Mouse (Mus musculus) hindlimb bud, embryonic 11.5 days (tissue): ENCODE results near the gene Nlgn1.

ENCODE experiments used
- DNase-seq: peaks from one replicate; pipeline ENCODE4 v3.0.0-alpha.2; 2012; ENCODE audit warnings: low read depth, low spot score; ENCODE audit errors: extremely low spot score

Gene Nlgn1

DNA sequence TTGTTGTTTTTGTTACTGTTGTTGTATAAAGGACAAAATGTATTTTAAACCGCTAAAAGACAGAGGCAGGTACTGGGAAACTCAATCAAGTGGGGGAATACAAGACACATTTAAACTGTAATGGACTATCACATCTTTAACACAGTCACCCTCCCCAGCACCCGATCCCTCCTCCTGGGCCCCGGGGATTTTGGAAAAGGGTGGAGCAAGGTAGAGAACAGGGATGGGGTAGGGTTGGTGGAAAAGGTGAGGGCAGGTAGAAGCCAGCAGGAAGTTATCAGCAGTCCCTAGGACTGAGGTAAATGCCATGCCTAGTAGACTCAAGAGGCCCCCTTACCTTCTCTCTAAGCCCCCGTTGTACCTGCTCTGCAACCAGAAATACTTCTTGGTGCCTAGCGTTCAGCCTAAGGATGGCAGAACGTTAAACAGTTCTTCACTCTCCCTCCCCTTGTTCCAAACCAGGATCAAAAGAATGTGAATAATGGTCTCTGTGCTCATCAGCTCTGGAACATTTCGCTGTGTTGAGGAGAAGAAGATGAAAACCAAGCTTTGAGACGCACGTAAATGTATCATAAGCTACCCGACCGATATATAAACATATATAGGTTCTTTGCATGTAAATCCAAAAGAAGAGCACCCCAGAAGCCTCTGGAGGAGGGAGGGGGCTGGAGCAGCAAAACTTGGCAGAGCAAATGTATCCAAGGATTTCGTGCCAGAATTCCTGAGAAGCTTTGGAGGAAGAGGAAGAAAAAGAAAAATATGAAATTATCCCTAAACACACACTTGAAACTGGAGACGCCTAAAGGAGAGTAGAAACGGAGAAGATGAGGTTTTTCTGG, at the start of gene Nlgn1:
Gene Nlgn1 (minus strand): TSS at position 61 of the 839 bp plus-strand sequence.
- DNase-seq, result no peak

DNA sequence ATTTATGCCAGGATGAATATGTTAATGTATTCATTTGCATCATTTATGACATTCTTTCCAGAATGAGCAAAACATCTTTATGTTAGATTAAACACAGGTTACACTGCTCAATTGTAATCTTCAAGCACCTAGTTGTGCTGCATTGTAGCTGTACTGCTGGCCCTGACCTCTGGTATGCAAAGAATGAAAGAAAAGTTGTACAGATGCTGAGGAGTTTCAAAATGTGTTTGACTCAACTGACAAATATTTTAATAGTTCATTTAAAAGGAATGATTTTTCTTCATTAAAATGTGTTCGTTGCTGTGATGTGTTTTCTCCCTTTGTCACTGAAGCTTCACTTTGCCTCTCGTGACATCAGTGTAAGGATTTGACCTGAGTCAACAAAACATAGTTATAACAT, 46.0 kb upstream of the Nlgn1 start:
- no peak for DNase-seq

DNA sequence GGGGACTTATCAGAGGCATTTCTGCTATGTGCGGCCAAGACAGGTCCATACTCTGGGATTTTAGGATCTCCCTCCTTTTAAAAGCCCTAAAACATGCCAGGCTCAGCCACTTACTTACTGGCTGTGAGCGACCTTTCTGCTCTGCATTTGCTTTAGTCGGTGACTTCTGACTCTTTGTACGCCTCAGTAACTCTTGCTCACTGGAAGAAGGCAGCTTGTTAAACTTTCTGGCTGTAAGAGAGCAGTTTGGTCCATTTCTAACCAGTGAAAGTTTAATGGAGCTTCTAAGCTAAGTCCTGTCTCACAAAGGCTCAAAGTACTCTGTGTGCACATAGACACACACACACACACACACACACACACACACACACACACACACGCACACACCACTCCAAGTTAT, 22.8 kb upstream of the Nlgn1 start:
- DNase-seq, result no peak

DNA sequence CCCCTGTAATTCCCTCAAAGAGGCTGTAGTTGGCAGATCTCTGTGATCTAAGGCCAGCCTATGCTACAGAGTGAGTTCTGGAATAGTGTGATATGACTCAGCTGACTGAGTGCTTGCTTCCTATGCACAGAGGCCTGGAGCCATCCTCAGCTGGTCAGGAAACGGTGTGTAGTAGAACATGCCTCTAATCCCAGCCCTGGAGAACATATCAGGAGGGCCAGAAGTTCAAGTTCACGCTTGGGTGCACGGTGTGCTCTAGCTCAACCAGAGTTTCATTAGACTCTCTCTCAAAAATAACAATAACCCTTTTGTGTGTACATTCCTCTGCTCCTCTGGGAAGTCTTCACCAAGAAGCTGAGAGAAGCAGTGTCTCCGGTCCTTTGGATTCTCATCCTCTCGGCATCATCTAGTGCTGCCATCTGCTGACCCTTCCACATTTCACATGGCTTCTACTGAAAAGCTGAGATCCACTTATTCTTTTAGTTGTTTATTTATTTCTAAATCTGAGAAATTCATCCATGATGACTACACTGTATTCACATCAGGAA, 22.3 kb upstream of the Nlgn1 start:
- DNase-seq, result no peak

DNA sequence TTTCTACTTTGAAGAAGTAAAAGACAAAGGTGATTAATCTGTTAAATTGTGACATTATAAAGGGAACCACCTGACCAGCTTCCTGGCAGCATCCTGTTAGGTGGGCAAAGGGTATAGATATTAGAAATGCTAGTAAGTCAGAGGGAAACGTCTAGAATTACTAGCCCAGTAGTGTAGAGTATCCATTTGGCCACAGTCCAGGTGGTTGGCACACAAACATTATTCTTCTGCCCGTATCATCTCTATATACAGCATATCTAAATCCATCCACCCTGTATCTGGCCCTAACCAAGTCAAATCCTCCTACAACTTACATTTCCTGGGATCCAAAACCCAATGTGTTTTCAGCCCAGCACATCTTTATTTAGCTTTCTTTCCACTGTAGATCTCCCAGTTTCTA, 5.2 kb upstream of the Nlgn1 start:
- DNase-seq, result no peak

DNA sequence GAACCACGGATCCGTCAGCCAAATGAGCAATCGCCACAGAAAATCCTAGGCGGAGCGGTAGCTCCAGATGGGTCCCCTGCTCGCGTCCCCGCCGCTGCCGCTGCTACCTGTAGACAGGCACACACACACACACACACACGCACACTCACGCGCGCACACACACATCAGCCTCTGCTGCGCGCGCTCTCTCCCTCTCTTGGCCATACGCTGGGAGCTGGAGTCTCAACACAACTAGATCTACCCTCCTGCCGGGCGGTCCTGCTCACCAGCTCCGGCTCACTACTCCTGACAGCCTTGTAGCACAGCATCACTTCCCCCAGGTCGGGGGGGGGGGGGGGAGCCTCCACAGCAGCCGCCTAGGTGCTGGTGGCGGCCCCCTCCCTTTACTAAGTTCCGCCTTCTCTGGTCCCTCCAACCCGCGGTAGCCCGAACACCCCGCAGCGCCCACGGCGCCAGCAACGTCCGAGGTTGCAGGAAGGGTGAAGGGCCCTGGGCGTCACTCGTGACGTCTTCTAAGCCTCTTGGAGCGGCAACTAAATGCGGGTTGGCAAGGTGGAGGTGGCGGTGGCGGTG, 1.1 kb upstream of the Nlgn1 start:
- no peak for DNase-seq

DNA sequence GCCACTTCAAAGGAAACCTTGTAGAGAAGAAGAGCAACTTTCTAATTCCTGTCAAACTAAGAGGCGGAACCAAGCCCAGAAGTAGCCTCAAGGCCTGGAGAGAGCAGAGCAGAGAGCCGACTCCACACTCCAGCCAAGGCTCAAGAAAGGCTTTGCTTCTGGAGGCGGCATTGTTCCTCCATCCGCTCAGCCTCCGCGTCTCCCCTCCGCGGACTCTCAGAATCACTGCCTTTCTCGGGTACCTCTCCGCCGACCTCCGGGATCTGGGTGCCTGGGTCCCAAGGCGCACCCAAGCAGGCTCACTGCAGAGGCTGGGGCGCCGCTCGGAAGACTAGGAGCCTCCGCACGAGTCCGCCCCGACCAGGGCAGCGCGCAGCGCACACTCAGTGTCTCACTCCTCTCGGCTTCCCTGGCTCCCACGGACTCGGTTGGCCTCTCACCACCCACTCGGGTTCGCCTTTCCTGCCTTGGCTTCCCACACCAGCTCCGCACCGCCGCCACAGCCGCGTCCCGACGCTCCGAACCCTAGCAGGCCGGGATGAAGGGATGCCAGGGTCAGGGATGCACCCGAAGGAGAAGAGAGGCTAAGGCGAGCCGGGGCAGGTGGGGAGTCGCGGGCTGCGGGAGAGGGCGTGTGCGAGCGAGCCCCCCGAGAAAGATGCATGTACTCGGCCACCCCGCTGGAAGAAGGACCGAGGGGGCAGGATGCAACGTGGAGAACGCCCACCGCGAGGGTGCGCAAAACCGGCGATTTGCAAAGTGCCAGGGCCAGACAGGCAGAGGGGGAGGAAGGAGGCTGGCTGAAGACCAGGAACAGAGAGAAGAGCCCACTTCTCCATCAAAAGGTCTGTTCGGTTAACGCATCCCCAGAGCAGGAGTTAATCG, 841 bp downstream of the Nlgn1 start:
- no peak for DNase-seq

DNA sequence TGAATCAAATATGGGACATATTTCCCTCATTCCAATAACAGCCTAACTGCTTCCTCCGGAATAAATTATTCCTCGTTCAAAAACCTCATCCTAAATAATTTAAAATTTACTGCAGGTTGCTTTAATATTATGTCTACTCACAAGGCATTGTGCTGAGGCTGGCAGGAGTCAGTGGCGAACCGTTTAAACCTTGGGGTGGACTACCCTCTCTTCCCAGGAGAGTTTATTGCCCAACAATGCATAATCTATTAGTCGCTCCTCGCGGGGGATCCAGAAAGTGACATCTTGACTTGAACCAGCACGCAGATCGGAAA, 1.4 kb downstream of the Nlgn1 start:
- DNase-seq, result no peak

DNA sequence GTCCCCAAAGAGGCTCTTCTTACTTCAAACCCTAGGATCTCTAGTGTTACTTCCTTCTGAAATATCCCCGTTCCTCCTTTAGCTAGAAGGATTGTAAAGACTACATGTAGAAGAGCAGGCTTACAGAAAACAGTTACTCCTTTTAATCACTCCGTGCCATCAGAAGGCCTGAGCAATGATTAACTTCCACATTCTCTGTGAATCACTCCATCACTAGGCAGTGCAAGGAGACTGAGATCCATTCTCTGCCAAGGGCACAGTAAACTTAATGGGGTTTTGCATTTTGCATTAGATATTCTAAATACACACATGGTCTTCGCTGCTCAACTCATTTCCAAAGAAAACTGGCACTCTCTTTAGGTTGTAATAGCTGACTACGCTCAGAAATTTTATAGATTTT, 2.2 kb downstream of the Nlgn1 start:
- DNase-seq, result no peak

DNA sequence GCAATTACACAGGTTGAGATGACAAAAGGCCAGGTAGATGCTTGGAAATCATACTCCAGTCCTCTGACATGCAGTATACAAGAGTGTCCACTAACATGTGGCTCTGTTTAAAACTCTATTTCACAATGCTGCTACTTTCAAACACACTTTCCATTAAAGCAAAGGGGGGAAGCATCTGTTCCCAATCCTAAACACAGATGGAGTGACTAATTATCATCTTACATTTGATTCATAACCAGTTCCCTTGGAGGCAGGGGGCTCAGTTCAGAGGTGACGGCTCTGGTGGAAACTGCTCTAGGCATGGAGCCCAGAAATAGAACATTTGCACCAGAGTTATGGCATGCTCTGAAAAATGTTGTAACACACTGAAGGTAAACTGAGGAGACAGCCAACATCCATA, 7.8 kb downstream of the Nlgn1 start:
- no peak for DNase-seq

DNA sequence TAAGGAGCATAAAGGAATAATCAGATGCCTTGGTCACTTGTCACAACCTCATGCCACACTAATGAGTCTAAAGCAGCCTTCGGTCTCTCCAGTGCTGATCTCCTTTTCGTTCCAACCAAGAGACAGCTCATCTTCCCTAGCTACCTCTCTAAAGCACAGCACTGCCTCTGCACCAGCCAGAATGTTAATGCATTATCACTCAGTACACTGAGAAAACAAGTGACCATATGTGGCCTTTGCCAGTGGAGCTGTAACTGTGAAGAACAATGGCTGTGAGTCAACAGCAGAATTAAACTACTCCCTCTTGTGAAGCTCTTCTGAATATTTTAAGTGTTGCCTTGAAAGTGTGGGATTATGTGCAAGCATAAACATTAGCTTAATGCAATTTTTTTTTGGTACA, 14.9 kb downstream of the Nlgn1 start:
- DNase-seq, result no peak

DNA sequence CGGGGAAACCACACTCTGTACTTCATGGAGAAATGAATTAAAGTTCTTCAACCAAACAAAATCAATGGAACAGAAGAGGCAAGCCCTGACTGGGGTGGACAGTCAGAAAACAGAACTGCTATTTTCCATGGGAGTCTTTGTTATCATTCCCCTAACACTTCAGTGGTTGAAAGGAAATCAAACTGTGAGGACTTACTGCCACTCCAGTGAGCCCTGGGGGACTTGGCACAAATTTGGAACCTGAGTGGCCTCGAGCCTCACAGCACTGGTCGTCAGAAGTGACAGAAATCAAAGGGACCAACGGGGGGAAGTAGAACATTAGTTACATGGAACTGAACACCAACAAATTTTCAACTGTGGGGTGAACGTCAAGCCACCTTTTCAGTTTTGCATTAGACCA, 34.4 kb downstream of the Nlgn1 start:
- DNase-seq, result no peak

DNA sequence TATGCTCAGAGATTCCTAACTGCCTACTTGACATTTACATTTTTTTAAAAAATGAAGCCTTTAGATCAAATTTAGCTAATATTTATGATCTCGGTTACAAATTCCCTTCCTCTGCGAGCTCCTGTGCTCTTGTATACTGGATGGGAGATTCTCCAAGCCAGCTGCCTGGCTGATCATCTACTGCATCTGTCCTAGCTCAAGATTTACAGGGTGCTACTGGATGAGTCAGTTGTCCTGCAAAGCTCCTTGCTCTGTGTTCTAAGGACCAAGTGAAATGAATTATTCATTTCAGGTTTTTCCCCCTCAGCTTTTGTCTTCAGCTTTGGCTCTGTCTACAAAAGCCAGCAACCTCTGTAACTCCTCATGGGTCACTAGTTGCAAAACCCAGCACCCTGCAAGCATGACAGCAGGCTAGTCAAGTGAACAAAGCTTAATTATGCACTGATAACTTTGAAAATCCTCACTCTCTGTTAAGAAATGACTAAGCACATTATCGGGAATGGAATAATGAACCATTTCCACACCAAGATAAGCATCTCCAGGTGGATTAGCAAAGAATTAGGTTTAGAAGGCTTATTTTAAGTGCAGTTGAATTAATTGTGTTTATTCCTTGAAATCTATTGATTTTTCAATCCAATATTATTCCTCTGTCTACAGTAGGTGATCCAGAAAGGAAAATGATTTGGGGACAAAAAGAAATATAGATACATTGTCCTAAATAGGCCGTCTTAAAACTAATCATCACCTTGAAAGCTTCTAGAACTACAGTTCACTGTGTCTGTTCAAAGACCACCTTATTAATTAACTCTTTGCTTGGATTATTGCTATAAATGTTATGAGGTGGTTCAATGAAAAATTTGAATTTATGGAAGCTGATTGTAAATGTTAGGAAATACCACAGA, 61.1 kb downstream of the Nlgn1 start:
- DNase-seq, result no peak

DNA sequence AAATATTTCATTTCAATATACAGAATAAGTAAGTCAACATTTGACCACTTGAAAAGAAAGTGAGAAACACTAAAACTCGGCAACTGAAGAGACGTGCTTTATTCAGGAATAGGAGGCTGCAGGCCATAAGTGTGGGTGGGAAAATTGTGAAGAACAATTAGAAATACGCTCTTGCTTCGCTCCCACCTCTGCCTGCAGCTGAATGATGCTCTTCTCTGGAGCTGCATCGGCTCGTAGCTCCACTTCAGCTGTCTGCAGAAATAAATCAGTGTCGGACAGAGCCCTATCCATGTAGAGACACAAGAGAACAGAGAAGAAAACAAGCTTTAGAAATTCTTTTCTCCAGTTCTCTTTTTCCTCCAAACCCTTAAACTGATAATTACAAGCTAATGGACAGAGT, 85.7 kb downstream of the Nlgn1 start:
- no peak for DNase-seq

DNA sequence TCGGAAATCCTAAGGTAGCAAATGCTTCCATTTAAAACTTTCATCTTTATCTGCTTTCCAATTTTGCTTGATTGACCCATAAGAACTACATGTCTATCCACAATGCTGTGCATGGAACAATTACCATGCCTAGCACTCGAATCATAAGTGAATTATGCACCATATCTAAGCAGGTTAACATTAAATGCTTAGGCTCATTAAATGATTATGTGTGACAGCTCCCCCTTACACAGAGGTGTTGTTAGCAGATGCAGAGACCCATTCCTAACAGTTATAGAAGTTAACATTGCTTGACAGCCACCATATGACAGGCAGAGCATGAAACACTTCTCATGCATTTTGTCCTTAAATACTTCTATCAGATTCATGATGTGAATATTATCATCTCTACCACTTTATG, 89.0 kb downstream of the Nlgn1 start:
- no peak for DNase-seq

DNA sequence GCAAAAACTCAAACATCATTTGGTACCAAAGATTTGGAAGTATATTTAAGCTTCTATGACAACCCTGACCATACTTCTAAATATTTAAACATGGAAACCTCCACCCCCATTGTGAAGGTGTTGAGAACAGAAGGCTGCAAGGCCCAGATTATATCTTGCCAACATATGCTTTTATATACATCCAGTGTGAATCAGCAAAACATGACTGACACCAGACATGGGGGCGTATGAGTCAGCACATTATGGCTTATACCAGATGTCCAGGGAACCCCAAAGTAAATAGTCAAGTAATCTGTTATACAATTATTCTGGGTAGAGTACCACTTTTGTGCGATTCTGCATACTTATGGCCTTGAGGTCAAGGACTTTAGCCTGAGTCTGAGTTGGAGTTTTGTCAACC, 102.3 kb downstream of the Nlgn1 start:
- no peak for DNase-seq

DNA sequence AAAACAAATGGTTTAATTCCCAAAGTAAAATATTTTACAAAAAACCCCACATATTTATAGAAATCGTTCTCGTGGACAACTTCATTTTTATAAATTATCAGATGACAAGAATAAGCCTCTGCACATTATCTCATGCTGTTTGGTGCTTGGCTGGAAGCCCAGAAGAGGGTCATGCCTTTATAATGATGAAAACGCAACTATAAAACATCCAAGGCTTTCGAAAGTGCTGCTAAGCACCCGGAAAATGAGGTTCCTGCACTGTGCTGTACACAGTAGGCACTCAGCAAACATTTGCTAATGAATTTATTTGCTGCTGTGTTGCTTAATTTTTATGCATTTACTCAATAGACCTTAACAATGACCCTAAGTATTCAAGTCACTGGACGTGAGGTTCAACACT, 103.4 kb downstream of the Nlgn1 start:
- no peak for DNase-seq

DNA sequence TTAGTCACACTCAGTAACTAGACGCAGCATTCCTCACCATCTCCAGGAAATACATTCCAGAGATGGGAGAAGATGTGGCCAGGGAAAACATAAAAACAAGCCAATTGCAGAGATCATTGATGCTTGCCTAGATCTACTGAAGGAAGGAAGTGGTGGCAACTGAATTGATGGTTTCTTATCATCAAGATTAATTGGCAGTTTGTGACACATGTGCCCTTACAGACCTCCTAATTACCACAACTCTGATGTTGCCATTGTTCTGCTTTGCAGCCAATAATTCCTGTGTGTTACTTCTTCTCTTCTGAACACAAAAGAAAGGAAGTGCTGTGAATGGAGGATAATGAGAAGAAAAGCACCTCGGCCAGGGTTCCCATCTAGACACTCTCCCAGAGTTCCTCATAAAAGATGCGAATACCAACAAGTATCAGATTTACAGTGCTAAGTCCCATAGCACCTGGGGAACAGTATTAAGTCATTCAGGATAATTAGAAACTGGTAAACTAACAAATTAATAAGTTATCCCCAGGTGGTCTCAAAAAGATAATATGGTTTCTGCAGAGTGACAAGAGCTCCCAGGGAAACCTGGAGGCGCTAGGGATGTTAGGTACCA, 104.0 kb downstream of the Nlgn1 start:
- DNase-seq, result no peak

DNA sequence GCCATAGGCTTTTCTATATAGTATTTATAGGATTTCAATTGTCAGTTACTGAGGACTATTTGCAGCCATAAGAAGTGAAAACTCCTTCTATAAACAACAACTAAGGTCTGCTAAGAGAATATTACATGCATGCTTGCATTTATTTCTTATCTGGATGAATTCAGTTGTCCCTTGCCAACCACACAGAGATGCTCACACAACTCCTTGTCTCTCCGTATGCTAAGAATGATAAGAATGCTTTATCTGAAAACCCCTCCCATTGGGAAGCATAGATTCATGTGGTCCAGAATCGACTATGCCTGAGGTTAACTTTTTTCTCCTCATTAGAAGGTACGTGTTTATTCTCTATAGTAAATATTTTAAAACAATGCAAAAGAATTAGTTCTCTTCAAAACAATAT, 108.8 kb downstream of the Nlgn1 start:
- DNase-seq, result no peak

DNA sequence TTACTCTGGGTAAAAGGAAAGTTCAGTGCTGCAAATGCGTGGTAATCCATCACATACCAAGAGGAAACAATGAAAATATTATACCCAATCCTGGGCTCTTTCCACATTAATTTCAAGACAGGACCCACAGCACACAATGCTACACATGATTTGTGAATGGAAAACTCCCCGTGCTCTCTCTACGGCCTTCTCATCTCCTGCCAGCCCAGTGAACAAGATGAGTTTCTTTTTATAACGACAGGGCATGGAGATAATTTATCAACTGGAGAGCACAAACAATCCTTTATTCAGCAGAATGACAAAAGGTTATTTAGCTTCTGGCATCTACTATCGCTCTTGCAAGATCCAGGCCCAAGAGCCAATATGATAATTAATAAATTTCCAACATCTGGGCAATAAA, 116.0 kb downstream of the Nlgn1 start:
- no peak for DNase-seq
